Mouse (Mus musculus): ENCODE results near the gene Ush2a.

The Ush2a gene

DNA sequence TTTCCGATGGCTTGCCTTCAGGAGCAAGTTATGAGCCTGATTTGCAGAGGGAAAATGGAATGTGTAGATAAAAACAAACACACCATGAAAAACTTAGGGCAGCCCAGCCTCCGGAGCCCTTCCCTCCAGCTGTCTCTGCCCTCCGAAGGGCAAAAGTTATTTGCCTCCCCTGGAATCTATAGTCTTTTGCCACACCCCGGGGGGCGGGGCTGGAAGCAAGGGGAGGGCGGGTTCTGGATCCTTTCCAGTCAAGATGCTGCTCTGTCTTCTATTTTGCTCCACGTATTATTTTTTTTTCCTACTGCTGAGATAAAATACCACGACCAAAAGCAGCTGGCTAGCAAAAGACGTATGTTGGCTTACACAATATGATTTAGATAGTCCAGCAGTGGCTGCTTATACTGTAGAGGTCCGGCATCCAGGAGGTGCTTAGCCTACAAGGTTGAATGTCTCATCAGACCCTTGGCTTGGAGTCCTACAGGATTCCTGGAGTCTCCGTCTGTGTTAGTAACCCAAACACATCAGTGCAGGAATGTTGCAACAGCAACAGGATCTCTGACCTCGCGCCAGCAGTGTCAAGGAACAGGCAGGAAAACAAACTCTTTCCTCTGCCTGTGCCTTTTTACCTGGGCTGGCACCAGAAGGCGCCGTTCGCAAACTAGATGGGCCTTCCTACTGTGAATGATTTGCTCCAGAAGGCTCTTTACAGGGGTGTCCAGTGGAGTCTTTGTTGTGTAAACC lies 751.2 kb downstream of the Ush2a start:
- no peak for DNase-seq (ENCODE audit: low spot score)

DNA sequence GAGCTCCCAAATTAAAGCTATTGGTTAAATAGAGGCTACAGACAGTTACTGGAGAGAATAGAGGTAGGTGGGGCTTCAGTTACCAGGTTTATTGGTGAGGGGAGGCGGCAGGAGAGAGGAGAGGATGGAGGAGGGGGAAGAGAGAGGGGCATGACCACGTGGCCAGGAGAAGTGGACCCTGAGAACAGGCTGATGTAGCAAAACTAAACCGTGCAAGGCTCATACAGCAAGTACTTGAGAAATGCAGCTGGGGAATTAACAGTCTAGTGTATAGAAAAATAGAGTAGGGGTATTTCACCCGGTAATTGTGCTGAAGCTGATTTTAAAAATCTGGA lies 751.7 kb downstream of the Ush2a start:
- DNase-seq (ENCODE audit: low spot score) = no peak
